Mouse (Mus musculus) cortical plate, adult 2 months (tissue): ENCODE data around the gene Allc.

Source experiments
- CTCF ChIP-seq: fragments of 200-500 bp; IDR thresholded peaks from 2 replicates; pipeline ENCODE4 v1.5.1; 2011; ENCODE audit warnings: mild to moderate bottlenecking, control low read depth, low read length; ENCODE audit not compliant: insufficient read depth; ENCODE audit errors: extremely low read depth
- POLR2A ChIP-seq: fragments of 200-500 bp; IDR thresholded peaks from 2 replicates; pipeline ENCODE4 v1.6.1; 2011; ENCODE audit warnings: mild to moderate bottlenecking, low read length, control low read depth; ENCODE audit not compliant: insufficient read depth; ENCODE audit errors: extremely low read depth

DNA sequence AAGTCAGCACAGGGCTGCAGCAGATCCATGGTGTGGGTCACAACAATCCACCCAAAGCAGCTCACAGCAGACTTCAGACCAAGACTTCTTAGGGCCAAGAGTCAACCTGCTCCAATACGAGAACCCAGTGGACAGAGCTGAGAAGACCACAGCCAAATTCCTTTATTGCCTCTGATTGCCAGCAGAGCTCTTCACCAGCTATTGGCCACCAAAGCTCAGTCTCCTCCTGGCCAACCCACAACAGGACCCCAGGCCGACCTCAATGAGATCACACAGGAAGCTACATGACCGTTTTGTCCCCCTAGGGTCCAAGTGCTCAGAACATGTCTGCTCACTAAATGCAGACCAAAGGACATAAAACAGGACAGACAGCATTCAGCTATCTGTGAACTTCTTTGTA is 15.8 kb upstream of the Allc start:
- TF ChIP-seq POLR2A (no peak), CTCF (no peak)
